Mouse (Mus musculus): ENCODE data around the gene Rnf220. TPM values are rescaled to one million over a fixed set of nuclear protein-coding genes. Genes with fewer than 3 reads are reported as not detected.

Rnf220 gene
- 100 to 1,000 TPM; 184 to 189 TPM for total RNA-seq (2021)
- long read RNA-seq, experiment 1, transcript Rnf220-214 (3 exons, 728 nt) = minor isoform, 5 of 184 reads
- long read RNA-seq, experiment 1, transcript Rnf220-212 (11 exons, 1,949 nt) = major isoform, 11 of 184 reads
- long read RNA-seq, experiment 1, partial matches to known transcripts = 9 of 184 reads
- long read RNA-seq, experiment 1, other reads (novel, unspliced or antisense) = 159 of 184 reads
- long read RNA-seq, experiment 2, transcript Rnf220-214 (3 exons, 728 nt) = major isoform, 9 of 226 reads
- long read RNA-seq, experiment 2, transcript Rnf220-212 (11 exons, 1,949 nt) = major isoform, 9 of 226 reads
- long read RNA-seq, experiment 2, partial matches to known transcripts = 8 of 226 reads
- long read RNA-seq, experiment 2, other reads (novel, unspliced or antisense) = 200 of 226 reads

DNA sequence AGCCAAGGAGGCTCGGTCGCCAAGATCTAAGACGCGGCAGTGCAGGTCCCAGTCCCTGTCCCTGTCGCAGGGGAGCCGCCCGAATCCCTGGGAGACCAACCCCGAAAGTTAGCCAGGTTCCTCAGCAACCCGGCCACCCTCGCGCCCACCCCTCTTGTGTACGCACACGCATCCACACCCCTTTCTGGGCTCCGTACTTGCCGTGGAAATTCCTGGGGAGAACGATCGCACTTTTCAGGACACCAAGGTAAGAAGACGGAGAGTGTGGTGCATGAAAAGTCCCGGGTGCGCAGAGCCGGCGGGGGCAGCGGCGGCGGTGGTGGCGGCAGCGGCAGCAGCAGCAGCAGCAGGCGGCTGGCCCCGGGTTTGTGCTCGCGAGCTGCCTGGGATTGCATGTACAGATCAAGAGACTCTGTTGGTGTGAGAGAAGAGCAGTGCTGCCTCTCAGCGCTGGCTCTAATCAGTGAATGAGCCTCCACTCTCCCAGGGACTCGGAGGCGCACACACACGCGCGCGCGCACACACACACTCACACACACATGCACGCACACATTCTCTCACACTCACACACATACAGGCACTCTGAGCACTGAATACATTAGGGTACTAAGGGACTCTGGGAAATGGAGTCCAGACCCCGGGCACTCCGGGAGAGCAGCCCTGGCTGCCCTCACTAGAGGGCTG, at the start of gene Rnf220:
Gene Rnf220 (minus strand): TSS at position 571 of the 684 bp plus-strand sequence.
- Histone ChIP-seq H3K27ac (peak within 1 kb of the TSS; percentile 55; the same call in 1 of the 2 replicates), H3K4me3 (peak within 1 kb of the TSS; percentile 49)
- peak; percentile 36 to 40 for DNase-seq (ENCODE audit: low spot score in 2 of 2)
- TF ChIP-seq CTCF (conservative IDR thresholded peaks at IDR 0.05) = no peak

DNA sequence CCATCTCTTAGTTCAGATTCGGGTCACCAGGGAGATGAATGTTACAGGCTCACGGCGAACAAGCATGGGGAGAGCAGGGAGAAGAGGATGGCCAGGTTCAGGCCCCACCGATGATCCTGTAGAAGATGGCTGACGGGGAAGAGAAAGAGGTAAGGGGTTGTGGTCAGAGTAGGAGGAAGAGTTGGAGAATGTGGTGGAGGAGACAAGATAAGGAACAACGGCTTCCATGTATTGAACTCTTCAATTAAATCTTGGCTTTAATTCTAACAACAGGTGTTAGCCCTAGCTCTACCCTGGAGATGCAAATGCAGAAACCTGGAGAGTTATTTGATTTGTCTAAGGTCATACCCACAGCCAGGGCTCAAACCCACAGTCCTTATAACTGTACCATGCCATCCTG, 49.8 kb upstream of the Rnf220 start:
- H3K27ac ChIP-seq = no peak overlapping the region
- TF ChIP-seq CTCF (conservative IDR thresholded peaks at IDR 0.05) = no peak
- H3K4me3 ChIP-seq = no peak overlapping the region
- no peak for DNase-seq (ENCODE audit: low spot score in 2 of 2)

DNA sequence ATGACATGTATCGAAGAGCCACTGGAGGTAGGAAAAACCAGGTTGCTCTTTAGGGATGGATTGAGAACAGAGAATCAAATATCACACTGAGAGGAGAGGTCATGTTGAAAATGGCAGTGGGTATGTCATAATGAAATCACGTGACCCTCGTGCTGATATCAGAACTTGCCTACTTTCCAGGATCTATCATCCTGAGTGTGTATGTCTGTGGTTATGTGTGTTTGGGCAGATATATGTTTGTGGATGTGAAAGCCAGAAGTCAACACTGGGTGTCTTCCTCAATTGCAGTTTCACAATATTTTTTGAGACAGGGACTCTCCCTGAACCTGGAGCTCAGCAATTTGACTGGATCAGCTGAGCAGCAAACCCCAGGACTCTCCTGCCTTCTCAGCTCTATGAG, 48.6 kb upstream of the Rnf220 start:
- DNase-seq (ENCODE audit: low spot score in 2 of 2) = no peak
- H3K27ac ChIP-seq = no peak overlapping the region
- H3K4me3 ChIP-seq = no peak overlapping the region
- no peak for TF ChIP-seq CTCF (conservative IDR thresholded peaks at IDR 0.05)

DNA sequence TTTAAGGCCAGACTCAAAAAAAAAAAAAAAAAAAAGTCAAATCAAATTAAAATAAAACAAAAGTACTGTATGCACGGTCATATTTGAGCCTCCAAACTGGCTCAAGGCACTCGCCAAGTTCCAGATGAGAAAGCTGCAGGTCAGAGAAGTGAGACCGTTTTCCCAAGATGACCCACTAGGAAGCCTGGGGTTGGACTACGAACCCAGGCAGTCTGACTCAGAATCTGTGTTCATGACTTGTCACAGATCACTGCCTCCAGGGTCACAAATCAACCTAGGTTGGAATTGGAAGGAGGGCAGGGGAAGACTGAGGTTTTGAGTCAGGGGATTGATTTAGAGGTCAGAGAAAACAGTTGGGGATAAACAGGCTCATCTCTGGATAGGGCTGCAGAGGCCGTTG, 43.7 kb upstream of the Rnf220 start:
- DNase-seq (ENCODE audit: low spot score in 2 of 2) = no peak
- TF ChIP-seq CTCF (conservative IDR thresholded peaks at IDR 0.05) = no peak
- Histone ChIP-seq H3K27ac (no peak overlapping the region), H3K4me3 (no peak overlapping the region)

DNA sequence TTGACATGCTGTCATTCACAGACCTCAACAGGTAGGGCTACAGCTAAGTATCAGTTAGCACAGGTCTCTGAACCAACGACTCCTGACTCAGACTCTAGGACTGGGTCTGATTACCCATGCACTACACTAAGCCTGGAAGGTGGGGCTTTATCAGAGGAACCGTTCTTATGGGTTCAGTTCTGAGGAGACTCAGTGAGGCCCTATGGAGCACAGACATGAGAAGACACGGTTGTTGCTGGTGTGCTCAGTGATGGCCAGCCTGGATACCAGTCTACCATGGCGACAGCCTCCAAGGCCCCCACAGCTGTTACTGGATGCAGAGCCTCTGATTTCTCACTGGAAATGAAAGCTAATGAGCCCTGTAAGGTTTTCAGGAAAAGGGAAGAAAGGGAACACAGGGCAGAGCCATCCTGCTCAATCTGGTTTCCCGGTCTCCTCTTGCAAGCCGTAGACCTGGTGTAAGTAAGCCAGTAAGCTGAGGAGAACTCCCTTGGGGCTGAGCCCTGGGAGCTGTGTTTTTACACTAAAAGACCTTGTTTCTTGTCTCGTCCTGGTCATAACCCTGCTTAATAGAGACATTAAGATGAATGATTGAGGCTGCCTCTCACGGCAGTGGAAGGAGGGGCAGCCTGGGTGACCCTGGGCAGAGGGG, 42.6 kb upstream of the Rnf220 start:
- Histone ChIP-seq H3K4me3 (no peak overlapping the region), H3K27ac (no peak overlapping the region)
- no peak for TF ChIP-seq CTCF (conservative IDR thresholded peaks at IDR 0.05)
- DNase-seq (ENCODE audit: low spot score in 2 of 2) = no peak

DNA sequence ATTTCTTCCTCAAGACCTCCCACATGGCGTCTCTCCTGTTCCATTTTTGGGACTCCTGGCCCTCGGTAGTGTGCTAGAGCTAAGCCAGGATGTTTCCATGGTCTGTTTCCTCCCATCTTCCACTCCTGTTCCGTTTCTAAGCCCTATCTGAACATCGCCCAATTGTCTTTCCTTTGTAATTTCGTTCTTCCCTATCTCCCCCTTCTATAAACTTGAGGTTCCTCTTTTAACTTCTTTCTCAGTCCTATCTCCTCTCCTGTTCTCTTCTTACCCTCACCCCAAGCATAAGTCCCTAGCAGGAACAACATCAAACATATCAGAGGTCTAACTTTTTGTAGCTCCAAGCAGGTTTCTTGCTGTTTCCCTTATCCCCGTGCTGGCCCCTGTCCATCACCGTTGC, 40.1 kb upstream of the Rnf220 start:
- DNase-seq (ENCODE audit: low spot score in 2 of 2) = no peak
- no peak for TF ChIP-seq CTCF (conservative IDR thresholded peaks at IDR 0.05)
- no peak overlapping the region for H3K27ac ChIP-seq
- H3K4me3 ChIP-seq = no peak overlapping the region

DNA sequence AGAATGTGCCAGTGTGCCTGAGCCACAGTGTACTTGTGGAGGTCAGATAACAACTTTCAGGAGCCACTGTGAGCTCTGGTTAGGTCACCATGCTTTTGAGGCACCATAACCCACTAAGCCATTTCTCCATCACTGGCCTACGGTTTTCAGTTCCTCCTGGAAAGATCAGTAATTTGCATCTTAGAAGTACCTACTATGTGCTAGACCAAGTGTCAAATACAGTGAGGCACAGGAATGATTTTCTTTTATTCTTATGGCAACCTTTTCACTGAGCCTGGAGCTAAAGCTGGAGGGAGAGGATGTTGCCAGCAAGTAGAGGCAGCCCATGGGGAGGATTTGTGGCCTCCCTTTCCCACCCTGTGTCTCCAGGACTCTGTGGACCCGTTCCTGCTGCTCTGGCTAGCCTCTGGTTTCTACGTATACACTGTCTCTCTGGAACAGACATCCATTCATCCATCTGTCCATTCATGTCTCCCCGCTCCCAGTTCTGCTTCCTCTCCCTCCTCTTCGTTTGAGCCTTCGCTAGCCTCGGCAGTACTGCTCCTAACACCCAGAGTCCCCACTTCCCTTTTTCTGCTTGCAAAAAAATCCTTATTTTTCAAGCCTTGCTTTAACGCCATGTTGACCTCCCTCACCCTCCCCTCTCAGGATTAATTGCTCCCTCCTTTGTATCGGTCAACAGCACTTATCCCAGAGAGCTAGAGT, 38.8 kb upstream of the Rnf220 start:
- Histone ChIP-seq H3K27ac (no peak overlapping the region), H3K4me3 (no peak overlapping the region)
- TF ChIP-seq CTCF (conservative IDR thresholded peaks at IDR 0.05) = no peak

GRCm38 (mm10) chr4:117529843-117530242, 33.0 kb upstream of the Rnf220 start:
- DNase-seq (ENCODE audit: low spot score in 2 of 2) = no peak
- H3K27ac ChIP-seq = no peak overlapping the region
- TF ChIP-seq CTCF (conservative IDR thresholded peaks at IDR 0.05) = no peak
- no peak overlapping the region for H3K4me3 ChIP-seq

More for the DNA sequence above, 38.8 kb upstream of the Rnf220 start:
- DNase-seq (ENCODE audit: low spot score in 2 of 2) = no peak

DNA sequence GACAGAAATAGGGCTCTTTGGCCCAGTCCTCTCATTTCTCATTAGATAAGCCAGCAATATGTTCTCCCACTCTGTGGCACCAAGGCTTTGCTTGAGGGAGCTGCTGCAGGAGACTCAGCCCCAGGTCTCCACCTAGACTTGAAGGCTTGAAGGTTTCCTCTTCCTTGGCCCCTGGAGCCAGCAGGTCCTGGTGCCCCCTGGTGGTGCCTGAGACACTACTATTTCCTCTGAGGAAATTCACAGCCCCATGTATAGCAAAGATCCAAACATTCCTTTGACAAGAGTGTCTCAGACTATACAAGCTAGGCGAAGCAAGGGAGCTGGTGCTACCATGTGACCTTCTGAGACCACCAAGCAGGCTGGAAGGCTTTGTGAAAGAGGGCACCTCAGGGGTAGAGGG, 31.1 kb upstream of the Rnf220 start:
- no peak overlapping the region for H3K27ac ChIP-seq
- peak; percentile 4 to 27 for DNase-seq (ENCODE audit: low spot score in 2 of 2)
- no peak overlapping the region for H3K4me3 ChIP-seq
- peak; percentile 82 for TF ChIP-seq CTCF (conservative IDR thresholded peaks at IDR 0.05)

- no peak for DNase-seq (ENCODE audit: low spot score in 2 of 2)
- Histone ChIP-seq H3K4me3 (no peak overlapping the region), H3K27ac (no peak overlapping the region)
- no peak for TF ChIP-seq CTCF (conservative IDR thresholded peaks at IDR 0.05)
These were observed 30.5 kb upstream of the Rnf220 start for GRCm38 (mm10) chr4:117527116-117527899.

DNA sequence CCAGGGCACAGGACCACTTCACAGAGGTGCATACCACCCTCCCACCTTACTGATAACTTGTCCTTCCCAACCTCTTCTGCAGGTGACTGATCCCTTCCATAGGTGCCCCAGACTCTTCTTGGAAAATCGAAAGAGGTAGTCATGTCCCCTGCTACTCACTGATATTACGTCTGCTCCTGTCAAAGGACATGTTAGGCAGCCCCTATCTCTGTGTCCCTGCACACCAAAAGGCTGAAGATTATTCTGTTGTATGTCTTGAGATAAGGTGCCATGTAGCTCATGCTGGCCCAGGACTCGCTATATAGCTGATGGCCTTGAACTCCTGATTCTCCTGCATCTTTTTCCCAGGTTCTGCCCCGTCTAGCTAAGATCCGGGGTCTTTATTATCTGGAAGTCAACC, 29.1 kb upstream of the Rnf220 start:
- H3K4me3 ChIP-seq = no peak overlapping the region
- TF ChIP-seq CTCF (conservative IDR thresholded peaks at IDR 0.05) = no peak
- H3K27ac ChIP-seq = no peak overlapping the region
- DNase-seq (ENCODE audit: low spot score in 2 of 2) = no peak

DNA sequence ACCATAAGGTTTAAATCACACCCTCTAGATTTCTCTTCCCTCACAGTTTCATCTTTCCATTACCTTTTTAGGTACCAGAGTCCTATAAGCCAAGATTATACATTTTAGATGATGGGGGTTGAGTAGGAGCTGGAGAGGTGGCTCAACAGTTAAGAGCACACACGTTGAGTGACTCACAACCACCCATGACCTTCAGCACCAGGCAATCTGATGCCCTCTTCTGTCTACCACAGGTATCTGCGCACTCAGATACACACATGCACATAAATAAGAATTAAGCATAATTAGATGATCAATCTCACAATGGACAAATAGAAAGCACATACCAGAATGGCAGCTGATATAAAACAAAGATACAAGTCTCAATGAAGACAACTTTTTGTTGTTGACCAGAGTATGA, 24.5 kb upstream of the Rnf220 start:
- DNase-seq (ENCODE audit: low spot score in 2 of 2) = no peak
- no peak overlapping the region for H3K27ac ChIP-seq
- no peak overlapping the region for H3K4me3 ChIP-seq
- TF ChIP-seq CTCF (conservative IDR thresholded peaks at IDR 0.05) = peak; percentile 26; the same call in 1 of the 2 replicates

Measured in layer of hippocampus, adult 2 months (tissue).